In the genomic region with DNA sequence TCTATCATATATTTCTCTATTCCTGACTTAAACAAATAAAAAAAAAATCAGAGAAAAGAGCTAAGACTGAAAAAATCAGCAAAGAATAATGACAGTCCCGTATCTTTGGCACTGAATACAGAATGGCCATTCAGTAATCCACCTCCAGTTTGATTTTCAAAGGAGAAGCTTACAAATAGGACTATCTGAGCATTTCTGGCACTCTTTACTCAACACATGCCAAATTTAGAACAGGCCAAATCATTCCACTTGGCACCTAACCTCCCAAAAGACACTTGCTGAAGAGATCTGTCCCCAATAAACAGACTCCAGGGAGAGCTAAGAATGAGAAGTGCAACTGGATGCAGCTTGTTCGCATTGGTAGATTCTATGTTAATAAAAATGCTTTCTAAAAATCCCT, we compare ENCODE assay signal across 16 mouse cellular contexts. TPM values are rescaled to one million over a fixed set of nuclear protein-coding genes. Genes with fewer than 3 reads are reported as not detected.
A peak's percentile ranks its signal among the peaks of the same experiment; 100 is the strongest.
DNase-seq lines count a peak whose midpoint lies in the region; ATAC-seq and TF ChIP-seq lines count a peak whose summit lies in the region.
"Had no signal": no experiment of that assay in that cellular context is flagged by ENCODE, and none has a peak within 500 bp of the region (broad histone marks: within the 10 kb centered on the region; RNA-seq: fewer than 3 reads in every experiment).

No protein-coding gene starts in this region.

- H3K36me3 ChIP-seq in heart, embryonic 12.5 days: peaks cover 6% of the 10 kb centered on the region; the same call in 1 of the 2 replicates

- peak overlapping the region; percentile 79 for H3K27ac ChIP-seq in gastrocnemius, adult 2 months
- peak overlapping the region; percentile 80 for H3K27ac ChIP-seq in heart, embryonic 12.5 days (ENCODE audit: poor library complexity, severe bottlenecking)
- H3K27ac ChIP-seq: hindbrain, embryonic 13.5 days; liver, embryonic 12.5 days; midbrain, embryonic 12.5 days; neural tube, embryonic 12.5 days had no signal

- peak; percentile 48; the same call in 1 of the 2 replicates for ATAC-seq in heart, embryonic 12.5 days (ENCODE audit: insufficient number of reproducible peaks, low FRiP score)
- no peak for ATAC-seq in erythroblast, adult 5-6 weeks (replicated peaks; ENCODE audit: low FRiP score, poor library complexity, severe bottlenecking)
- ATAC-seq: liver, embryonic 12.5 days had no signal

- H3K4me1 ChIP-seq in heart, embryonic 12.5 days (replicated peaks): peaks cover 33% of the 10 kb centered on the region

- H3K27me3 ChIP-seq in heart, embryonic 12.5 days (replicated peaks): no peaks in the 10 kb centered on the region
- H3K27me3 ChIP-seq: hindbrain, embryonic 13.5 days; liver, embryonic 12.5 days; midbrain, embryonic 12.5 days; neural tube, embryonic 12.5 days had no signal

- no peaks in the 10 kb centered on the region for H3K9me3 ChIP-seq in heart, embryonic 12.5 days (replicated peaks)
- H3K9me3 ChIP-seq: hindbrain, embryonic 13.5 days; liver, embryonic 12.5 days; midbrain, embryonic 12.5 days; neural tube, embryonic 12.5 days had no signal

- H3K4me3 ChIP-seq in gastrocnemius, adult 2 months: peak overlapping the region; percentile 39
- no peak overlapping the region for H3K4me3 ChIP-seq in heart, embryonic 12.5 days
- H3K4me3 ChIP-seq: hindbrain, embryonic 13.5 days; liver, embryonic 12.5 days; midbrain, embryonic 12.5 days; neural tube, embryonic 12.5 days had no signal

- H3K9ac ChIP-seq in heart, embryonic 12.5 days: no peak overlapping the region
- H3K9ac ChIP-seq: hindbrain, embryonic 13.5 days; liver, embryonic 12.5 days; midbrain, embryonic 12.5 days; neural tube, embryonic 12.5 days had no signal

- intact Hi-C loops in gastrocnemius, adult 2 months (cut with DNase I): no loop called here

- DNase-seq in gastrocnemius, adult 2 months: no peak
- DNase-seq in gastrocnemius, postnatal 25 days: no peak
- peak; percentile 47 for DNase-seq in Muller cell, postnatal 12 days (ENCODE audit: inconsistent ontology term)
- peak; percentile 60 for DNase-seq in cerebellum, adult 8-10 months
- DNase-seq in neural tube, embryonic 10.5 days (ENCODE audit: extremely low spot score, low spot score): no peak
- no peak for DNase-seq in thymus, postnatal 14 days
- DNase-seq: B cell, adult 2 months; embryo, embryonic 11 days; kidney, adult 2 months; lung, postnatal 10 days had no signal

- 45% methylated on average over 2 of the region's 2 CpGs for WGBS in heart, embryonic 12.5 days

- no peak for TF ChIP-seq CTCF in gastrocnemius, adult 2 months (IDR thresholded peaks at IDR 0.05)

- H3K4me2 ChIP-seq in heart, embryonic 12.5 days: peak overlapping the region; percentile 47
- H3K4me2 ChIP-seq: hindbrain, embryonic 13.5 days; liver, embryonic 12.5 days; midbrain, embryonic 12.5 days; neural tube, embryonic 12.5 days had no signal

RNA-seq across cellular contexts. Expression of gene Ankmy2, which starts 6.6 kb away (rescaled TPM):
- 1 to 10 TPM; 5.1 to 6.5 TPM for total RNA-seq in gastrocnemius, adult 2 months (2021)
- total RNA-seq in gastrocnemius, postnatal 25 days (2021): 1 to 10 TPM; 6.3 to 6.4 TPM
- polyA plus RNA-seq in heart, embryonic 12.5 days (2016; fragmentation: Nextera tagmentation; extraction: Ambion mirVana): 26.7 and 27.6 TPM in 2 replicates
- 3.1 and 4.0 TPM in 2 replicates for total RNA-seq in erythroblast, adult 5-6 weeks (2015; ENCODE audit: low replicate concordance)
- 4.4 and 9.1 TPM in 2 replicates for total RNA-seq in erythroblast, adult 5-6 weeks (2017; ENCODE audit: low replicate concordance)

RNA-seq across cellular contexts. Expression of gene Bzw2, which starts 7.6 kb away (rescaled TPM):
- 100 to 1,000 TPM; 107 to 130 TPM for total RNA-seq in gastrocnemius, adult 2 months (2021)
- total RNA-seq in gastrocnemius, postnatal 25 days (2021): 100 to 1,000 TPM in 1 of 2 experiments, 10 to 100 TPM in 1; 83.3 to 127 TPM
- 213 and 218 TPM in 2 replicates for polyA plus RNA-seq in heart, embryonic 12.5 days (2016; fragmentation: Nextera tagmentation; extraction: Ambion mirVana)
- 18.4 and 19.4 TPM in 2 replicates for total RNA-seq in erythroblast, adult 5-6 weeks (2015; ENCODE audit: low replicate concordance)
- total RNA-seq in erythroblast, adult 5-6 weeks (2017; ENCODE audit: low replicate concordance): 14.8 and 18.3 TPM in 2 replicates

Comparison
In these comparisons a context has a peak if more than half of its experiments do, and no peak if none do; other contexts are left out.
1. DNase-seq: peak in Muller cell, postnatal 12 days (single experiment) and cerebellum, adult 8-10 months (single experiment); none in gastrocnemius, adult 2 months (single experiment), gastrocnemius, postnatal 25 days (single experiment), neural tube, embryonic 10.5 days (single experiment) and thymus, postnatal 14 days (single experiment).
2. RNA of gene Bzw2, which starts 7.6 kb away (total RNA-seq): 107 to 130 TPM in gastrocnemius, adult 2 months and 83.3 to 127 TPM in gastrocnemius, postnatal 25 days; 14.8 to 19.4 TPM in erythroblast, adult 5-6 weeks; every median in the first group is over 4 times any median in the second.